Mouse (Mus musculus) olfactory bulb, adult 2 months (tissue): ENCODE measurements around the gene St5.

Experiments
- CTCF ChIP-seq: fragments of 200-500 bp; IDR thresholded peaks from 2 replicates; pipeline ENCODE4 v1.5.1; 2012; ENCODE audit warnings: low read depth, mild to moderate bottlenecking, low read length, moderate library complexity; ENCODE audit not compliant: insufficient read depth
- POLR2A ChIP-seq: fragments of 200-500 bp; IDR thresholded peaks from 2 replicates; pipeline ENCODE4 v1.6.1; 2012; ENCODE audit warnings: mild to moderate bottlenecking, low read depth, low read length, moderate library complexity; ENCODE audit not compliant: insufficient read depth

DNA sequence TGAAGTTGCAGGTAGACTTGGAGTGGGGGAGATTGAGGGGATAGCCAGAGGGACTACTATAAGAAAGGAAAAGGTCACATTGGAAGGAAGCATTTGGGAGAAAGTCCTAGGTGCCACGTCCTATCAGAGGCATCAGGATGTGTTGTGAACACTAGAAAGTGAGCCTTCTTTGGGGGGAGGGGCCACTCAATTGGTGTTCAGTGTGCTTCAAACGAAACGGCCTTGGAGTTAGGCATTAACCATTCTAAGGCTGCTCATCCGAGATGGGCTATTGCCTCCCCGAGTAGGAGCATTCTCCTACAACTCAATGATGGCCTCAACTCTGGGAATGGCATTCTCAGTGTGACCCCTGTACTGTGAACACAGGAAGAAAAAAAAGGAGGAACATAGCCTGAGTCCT, 140.7 kb downstream of the St5 start:
- TF ChIP-seq POLR2A, result no peak
- TF ChIP-seq CTCF, result no peak
